Mouse (Mus musculus): ENCODE data around the gene Atad5. TPM values are rescaled to one million over a fixed set of nuclear protein-coding genes. Genes with fewer than 3 reads are reported as not detected.

The Atad5 gene
- total RNA-seq, 1 experiment = 23.6 TPM

- Histone ChIP-seq H3K4me1 (ENCODE audit: control insufficient read depth in 2 of 2, insufficient read depth in 2 of 2, low read length in 2 of 2, poor library complexity in 1 of 2) (0 out of 4 replicates have a peak, but pooled peaks cover 0 to 2% of the 10 kb centered on the region in 2 experiments), H3K36me3 (ENCODE audit: control insufficient read depth, insufficient read depth, low read length, poor library complexity, severe bottlenecking) (peaks cover 4% of the 10 kb centered on the region; the same call in 1 of the 2 replicates)
- in situ Hi-C loops (cut with MboI; ENCODE audit: low sequenced_read_pairs in 2 of 2, unreplicated experiment in 2 of 2) = no loop called here
Observed at GRCm38 (mm10) chr11:80078831-80079230, 10.4 kb upstream of the Atad5 start.

GRCm38 (mm10) chr11:80079751-80080150 is 9.4 kb upstream of the Atad5 start:
- in situ Hi-C loops (cut with MboI; ENCODE audit: low sequenced_read_pairs in 2 of 2, unreplicated experiment in 2 of 2) = no loop called here
- peak overlapping the region; percentile 82 to 99 for H3K4me3 ChIP-seq (ENCODE audit: insufficient read depth in 1 of 2, low read depth in 1 of 2, low read length in 2 of 2, poor library complexity in 1 of 2, severe bottlenecking in 1 of 2)
- no peak for DNase-seq (ENCODE audit: low read depth, low spot score)
- H3K9ac ChIP-seq (ENCODE audit: insufficient read depth, low read depth, low read length, poor library complexity, severe bottlenecking) = peak overlapping the region; percentile 99; the same call in 1 of the 2 replicates
- 0 out of 4 replicates have a peak, but pooled peaks cover 0 to 2% of the 10 kb centered on the region in 2 experiments for H3K4me1 ChIP-seq (ENCODE audit: control insufficient read depth in 2 of 2, insufficient read depth in 2 of 2, low read length in 2 of 2, poor library complexity in 1 of 2)
- H3K27ac ChIP-seq (ENCODE audit: insufficient read depth, low read depth, low read length, poor library complexity, severe bottlenecking) = no peak overlapping the region
- H3K9me3 ChIP-seq (ENCODE audit: control insufficient read depth, insufficient read depth, low read depth, low read length) = no peaks in the 10 kb centered on the region
- peaks cover 4% of the 10 kb centered on the region; the same call in 1 of the 2 replicates for H3K36me3 ChIP-seq (ENCODE audit: control insufficient read depth, insufficient read depth, low read length, poor library complexity, severe bottlenecking)
- TF ChIP-seq ZC3H11A (IDR thresholded peaks at IDR 0.05; ENCODE audit: borderline replicate concordance, low read depth, low read length) (no peak), HCFC1 (IDR thresholded peaks at IDR 0.05; ENCODE audit: borderline replicate concordance, insufficient read depth, low read length) (no peak), CHD2 (IDR thresholded peaks at IDR 0.05; ENCODE audit: low read depth, low read length) (no peak), ZNF384 (IDR thresholded peaks at IDR 0.05; ENCODE audit: low read depth, low read length) (no peak), MAFK (IDR thresholded peaks at IDR 0.05; ENCODE audit: insufficient read depth, low read depth, low read length) (no peak)

More at GRCm38 (mm10) chr11:80078831-80079230, 10.4 kb upstream of the Atad5 start:
- Histone ChIP-seq H3K27ac (ENCODE audit: insufficient read depth, low read depth, low read length, poor library complexity, severe bottlenecking) (no peak overlapping the region), H3K4me3 (ENCODE audit: insufficient read depth in 1 of 2, low read depth in 1 of 2, low read length in 2 of 2, poor library complexity in 1 of 2, severe bottlenecking in 1 of 2) (no peak overlapping the region), H3K9ac (ENCODE audit: insufficient read depth, low read depth, low read length, poor library complexity, severe bottlenecking) (no peak overlapping the region), H3K9me3 (ENCODE audit: control insufficient read depth, insufficient read depth, low read depth, low read length) (no peaks in the 10 kb centered on the region)
- TF ChIP-seq HCFC1 (IDR thresholded peaks at IDR 0.05; ENCODE audit: borderline replicate concordance, insufficient read depth, low read length) = no peak
- no peak for TF ChIP-seq CHD2 (IDR thresholded peaks at IDR 0.05; ENCODE audit: low read depth, low read length)
- TF ChIP-seq ZNF384 (IDR thresholded peaks at IDR 0.05; ENCODE audit: low read depth, low read length) = no peak
- DNase-seq (ENCODE audit: low read depth, low spot score) = no peak

GRCm38 (mm10) chr11:80080381-80080825 is 8.8 kb upstream of the Atad5 start:
- H3K36me3 ChIP-seq (ENCODE audit: control insufficient read depth, insufficient read depth, low read length, poor library complexity, severe bottlenecking) = peaks cover 4% of the 10 kb centered on the region; the same call in 1 of the 2 replicates
- TF ChIP-seq CHD2 (IDR thresholded peaks at IDR 0.05; ENCODE audit: low read depth, low read length) (no peak), ZC3H11A (IDR thresholded peaks at IDR 0.05; ENCODE audit: borderline replicate concordance, low read depth, low read length) (no peak), HCFC1 (IDR thresholded peaks at IDR 0.05; ENCODE audit: borderline replicate concordance, insufficient read depth, low read length) (no peak)
- H3K4me3 ChIP-seq (ENCODE audit: insufficient read depth in 1 of 2, low read depth in 1 of 2, low read length in 2 of 2, poor library complexity in 1 of 2, severe bottlenecking in 1 of 2) = peak overlapping the region; percentile 82 to 99
- H3K9ac ChIP-seq (ENCODE audit: insufficient read depth, low read depth, low read length, poor library complexity, severe bottlenecking) = peak overlapping the region; percentile 99
- H3K9me3 ChIP-seq (ENCODE audit: control insufficient read depth, insufficient read depth, low read depth, low read length) = no peaks in the 10 kb centered on the region
- in situ Hi-C loops (cut with MboI; ENCODE audit: low sequenced_read_pairs in 2 of 2, unreplicated experiment in 2 of 2) = no loop called here
- H3K4me1 ChIP-seq (ENCODE audit: control insufficient read depth in 2 of 2, insufficient read depth in 2 of 2, low read length in 2 of 2, poor library complexity in 1 of 2) = 0 out of 4 replicates have a peak, but pooled peaks cover 0 to 2% of the 10 kb centered on the region in 2 experiments
- peak overlapping the region; percentile 91 for H3K27ac ChIP-seq (ENCODE audit: insufficient read depth, low read depth, low read length, poor library complexity, severe bottlenecking)
- DNase-seq (ENCODE audit: low read depth, low spot score) = no peak

- TF ChIP-seq HCFC1 (IDR thresholded peaks at IDR 0.05; ENCODE audit: borderline replicate concordance, insufficient read depth, low read length) (no peak), MAFK (IDR thresholded peaks at IDR 0.05; ENCODE audit: insufficient read depth, low read depth, low read length) (no peak), ZC3H11A (IDR thresholded peaks at IDR 0.05; ENCODE audit: borderline replicate concordance, low read depth, low read length) (no peak), ZNF384 (IDR thresholded peaks at IDR 0.05; ENCODE audit: low read depth, low read length) (no peak), CHD2 (IDR thresholded peaks at IDR 0.05; ENCODE audit: low read depth, low read length) (peak; percentile 44; the same call in 1 of the 2 replicates)
- Histone ChIP-seq H3K9ac (ENCODE audit: insufficient read depth, low read depth, low read length, poor library complexity, severe bottlenecking) (peak within 1 kb of the TSS; percentile 99), H3K4me1 (ENCODE audit: control insufficient read depth in 2 of 2, insufficient read depth in 2 of 2, low read length in 2 of 2, poor library complexity in 1 of 2) (0 out of 4 replicates have a peak, but pooled peaks cover 0 to 2% of the 10 kb centered on the region in 2 experiments), H3K9me3 (ENCODE audit: control insufficient read depth, insufficient read depth, low read depth, low read length) (no peaks in the 10 kb centered on the region), H3K27ac (ENCODE audit: insufficient read depth, low read depth, low read length, poor library complexity, severe bottlenecking) (peak within 1 kb of the TSS; percentile 91), H3K4me3 (ENCODE audit: insufficient read depth in 1 of 2, low read depth in 1 of 2, low read length in 2 of 2, poor library complexity in 1 of 2, severe bottlenecking in 1 of 2) (peak within 1 kb of the TSS; percentile 82 to 99), H3K36me3 (ENCODE audit: control insufficient read depth, insufficient read depth, low read length, poor library complexity, severe bottlenecking) (peaks cover 4% of the 10 kb centered on the region; the same call in 1 of the 2 replicates)
- DNase-seq (ENCODE audit: low read depth, low spot score) = peak; percentile 89
- in situ Hi-C loops (cut with MboI; ENCODE audit: low sequenced_read_pairs in 2 of 2, unreplicated experiment in 2 of 2) = no loop called here
Observed at GRCm38 (mm10) chr11:80080826-80081728, 8.1 kb upstream of the Atad5 start, which contains the start of gene Crlf3. Crlf3 (minus strand) TSS chr11:80080991.

All from ES-E14 (cell line).